Mouse (Mus musculus) liver, embryonic 15.5 days (tissue): ENCODE results near the gene 5031439G07Rik. TPM values are rescaled to one million over a fixed set of nuclear protein-coding genes. Genes with fewer than 3 reads are reported as not detected.

Experiments used
- ATAC-seq: fragments of 200-750 bp; cut with Nextera tagmentation; 2 replicates; pipeline ENCODE4 v1.8.0; 2017; ENCODE audit warnings: moderate number of reproducible peaks, mild to moderate bottlenecking, moderate library complexity; ENCODE audit not compliant: insufficient read depth
- H3K27ac ChIP-seq: fragments of 300-500 bp; sonication (generic); replicated peaks from 2 replicates; pipeline ENCODE4 v1.5.1; 2015; ENCODE audit warnings: mild to moderate bottlenecking, inconsistent platforms
- H3K27me3 ChIP-seq: fragments of 300-500 bp; sonication (generic); 2 replicates; pipeline ENCODE4 v1.6.1; 2015; ENCODE audit warnings: mild to moderate bottlenecking, inconsistent platforms
- H3K36me3 ChIP-seq: fragments of 300-500 bp; sonication (generic); replicated peaks from 2 replicates; pipeline ENCODE4 v1.6.1; 2015; ENCODE audit warnings: moderate library complexity, mild to moderate bottlenecking, inconsistent platforms
- H3K4me1 ChIP-seq: fragments of 300-500 bp; sonication (generic); replicated peaks from 2 replicates; pipeline ENCODE4 v1.6.1; 2015; ENCODE audit warnings: inconsistent platforms
- H3K4me2 ChIP-seq: fragments of 300-500 bp; sonication (generic); 2 replicates; pipeline ENCODE4 v1.6.1; 2015; ENCODE audit warnings: moderate library complexity, mild to moderate bottlenecking, inconsistent platforms
- H3K4me3 ChIP-seq: fragments of 300-500 bp; sonication (generic); replicated peaks from 2 replicates; pipeline ENCODE4 v1.5.1; 2015; ENCODE audit warnings: mild to moderate bottlenecking, inconsistent platforms
- H3K9ac ChIP-seq: fragments of 300-500 bp; sonication (generic); 2 replicates; pipeline ENCODE4 v1.6.1; 2015; ENCODE audit warnings: moderate library complexity, mild to moderate bottlenecking, inconsistent platforms
- H3K9me3 ChIP-seq: fragments of 300-500 bp; sonication (generic); replicated peaks from 2 replicates; pipeline ENCODE4 v1.6.1; 2016; ENCODE audit warnings: inconsistent platforms
- WGBS: fragments of 180-500 bp; shearing (Covaris S2); methylation state at CpG from one replicate; pipeline ENCODE4 v1.1.7; 2015; ENCODE audit warnings: mixed read lengths; ENCODE audit not compliant: insufficient replicate concordance; 5-methylcytosine and 5-hydroxymethylcytosine counted together
- polyA plus RNA-seq: library from polyadenylated mRNA; unstranded; fragments of >200 nt; fragmentation: Nextera tagmentation; extraction: Ambion mirVana; gene quantifications from 2 replicates; pipeline ENCODE4 v1.2.1, GENCODE M21; 2015

5031439G07Rik gene
- polyA plus RNA-seq, 1 experiment from 2014 or later = 2.0 TPM

- H3K4me2 ChIP-seq = no peak within 1 kb of the TSS
- H3K9me3 ChIP-seq = no peaks in the 10 kb centered on the region
- no peak for ATAC-seq
- WGBS = 9% methylated on average over 21 of the region's 21 CpGs
- H3K27me3 ChIP-seq = peaks cover 30% of the 10 kb centered on the region
- no peak within 1 kb of the TSS for H3K4me3 ChIP-seq
- no peak within 1 kb of the TSS for H3K27ac ChIP-seq
- H3K4me1 ChIP-seq = no peaks in the 10 kb centered on the region
- H3K9ac ChIP-seq = no peak within 1 kb of the TSS
- H3K36me3 ChIP-seq = no peaks in the 10 kb centered on the region
Measured at GRCm38 (mm10) chr15:85016951-85017664, 28.8 kb upstream of the 5031439G07Rik start, which contains the start of gene Upk3a. Upk3a (plus strand) TSS chr15:85017141.

GRCm38 (mm10) chr15:85015771-85016170, 27.4 kb upstream of the 5031439G07Rik start:
- Histone ChIP-seq H3K9ac (no peak overlapping the region), H3K9me3 (no peaks in the 10 kb centered on the region), H3K27me3 (peaks cover 30% of the 10 kb centered on the region), H3K4me1 (no peaks in the 10 kb centered on the region), H3K4me3 (no peak overlapping the region), H3K27ac (no peak overlapping the region), H3K36me3 (no peaks in the 10 kb centered on the region), H3K4me2 (no peak overlapping the region)
- no peak for ATAC-seq
- WGBS = 63% methylated on average over 11 of the region's 11 CpGs

GRCm38 (mm10) chr15:85012662-85013054, 24.3 kb upstream of the 5031439G07Rik start:
- 32% methylated on average over 2 of the region's 2 CpGs for WGBS
- H3K27ac ChIP-seq = no peak overlapping the region
- peak overlapping the region; percentile 32; the same call in 1 of the 2 replicates for H3K4me2 ChIP-seq
- no peak overlapping the region for H3K9ac ChIP-seq
- H3K27me3 ChIP-seq = peaks cover 20% of the 10 kb centered on the region
- H3K36me3 ChIP-seq = no peaks in the 10 kb centered on the region
- no peak for ATAC-seq
- no peaks in the 10 kb centered on the region for H3K4me1 ChIP-seq
- no peak overlapping the region for H3K4me3 ChIP-seq
- H3K9me3 ChIP-seq = no peaks in the 10 kb centered on the region

- Histone ChIP-seq H3K36me3 (no peaks in the 10 kb centered on the region), H3K4me1 (no peaks in the 10 kb centered on the region), H3K4me3 (no peak overlapping the region), H3K27ac (no peak overlapping the region), H3K9ac (no peak overlapping the region), H3K27me3 (peaks cover 15% of the 10 kb centered on the region), H3K4me2 (peak overlapping the region; percentile 32), H3K9me3 (no peaks in the 10 kb centered on the region)
- 38% methylated on average over 19 of the region's 19 CpGs for WGBS
- no peak for ATAC-seq
Measured at GRCm38 (mm10) chr15:85011895-85012661, 23.7 kb upstream of the 5031439G07Rik start.

- H3K27ac ChIP-seq = no peak overlapping the region
- no peaks in the 10 kb centered on the region for H3K36me3 ChIP-seq
- H3K4me1 ChIP-seq = no peaks in the 10 kb centered on the region
- 60% methylated on average over 8 of the region's 8 CpGs for WGBS
- H3K4me2 ChIP-seq = no peak overlapping the region
- H3K9me3 ChIP-seq = no peaks in the 10 kb centered on the region
- no peak overlapping the region for H3K4me3 ChIP-seq
- no peak overlapping the region for H3K9ac ChIP-seq
- no peaks in the 10 kb centered on the region for H3K27me3 ChIP-seq
- no peak for ATAC-seq
Measured at GRCm38 (mm10) chr15:85009666-85010065, 21.3 kb upstream of the 5031439G07Rik start.

GRCm38 (mm10) chr15:85000984-85001982, 12.9 kb upstream of the 5031439G07Rik start:
- Histone ChIP-seq H3K27ac (no peak overlapping the region), H3K4me2 (peak overlapping the region; percentile 19; the same call in 1 of the 2 replicates), H3K9me3 (no peaks in the 10 kb centered on the region), H3K4me1 (no peaks in the 10 kb centered on the region), H3K9ac (no peak overlapping the region), H3K4me3 (no peak overlapping the region), H3K27me3 (no peaks in the 10 kb centered on the region), H3K36me3 (no peaks in the 10 kb centered on the region)
- 17% methylated on average over 29 of the region's 29 CpGs for WGBS
- 0 out of 2 replicates have a peak, but pooled peaks have one; percentile 18 for ATAC-seq

- Histone ChIP-seq H3K27me3 (no peaks in the 10 kb centered on the region), H3K4me3 (no peak overlapping the region), H3K36me3 (no peaks in the 10 kb centered on the region), H3K4me2 (no peak overlapping the region), H3K4me1 (no peaks in the 10 kb centered on the region), H3K9me3 (no peaks in the 10 kb centered on the region), H3K27ac (no peak overlapping the region), H3K9ac (no peak overlapping the region)
- WGBS = 51% methylated on average over 7 of the region's 7 CpGs
- no peak for ATAC-seq
Measured at GRCm38 (mm10) chr15:84999911-85000310, 11.6 kb upstream of the 5031439G07Rik start.

- H3K4me2 ChIP-seq = no peak overlapping the region
- no peak; the same call in 1 of the 2 replicates for ATAC-seq
- H3K36me3 ChIP-seq = no peaks in the 10 kb centered on the region
- H3K27me3 ChIP-seq = no peaks in the 10 kb centered on the region
- H3K9ac ChIP-seq = no peak overlapping the region
- H3K4me1 ChIP-seq = no peaks in the 10 kb centered on the region
- H3K4me3 ChIP-seq = no peak overlapping the region
- no peak overlapping the region for H3K27ac ChIP-seq
- WGBS = 62% methylated on average over 14 of the region's 14 CpGs
- no peaks in the 10 kb centered on the region for H3K9me3 ChIP-seq
Measured at GRCm38 (mm10) chr15:84997768-84998454, 9.6 kb upstream of the 5031439G07Rik start.

GRCm38 (mm10) chr15:84995967-84996366, 7.6 kb upstream of the 5031439G07Rik start:
- WGBS = 0% methylated on average over 1 of the region's 1 CpGs

GRCm38 (mm10) chr15:84995041-84995440, 6.7 kb upstream of the 5031439G07Rik start:
- no peak overlapping the region for H3K4me2 ChIP-seq
- WGBS = 25% methylated on average over 6 of the region's 6 CpGs
- no peak overlapping the region for H3K9ac ChIP-seq
- H3K36me3 ChIP-seq = no peaks in the 10 kb centered on the region
- ATAC-seq = no peak
- H3K9me3 ChIP-seq = no peaks in the 10 kb centered on the region
- H3K27ac ChIP-seq = no peak overlapping the region
- H3K4me3 ChIP-seq = no peak overlapping the region
- H3K27me3 ChIP-seq = 0 out of 2 replicates have a peak, but pooled peaks cover under 1% of the 10 kb centered on the region
- H3K4me1 ChIP-seq = no peaks in the 10 kb centered on the region

More at GRCm38 (mm10) chr15:84995967-84996366, 7.6 kb upstream of the 5031439G07Rik start:
- Histone ChIP-seq H3K36me3 (no peaks in the 10 kb centered on the region), H3K27me3 (no peaks in the 10 kb centered on the region), H3K9ac (no peak overlapping the region), H3K27ac (no peak overlapping the region), H3K9me3 (no peaks in the 10 kb centered on the region), H3K4me1 (no peaks in the 10 kb centered on the region), H3K4me3 (no peak overlapping the region), H3K4me2 (no peak overlapping the region)
- ATAC-seq = no peak
